Mouse (Mus musculus): ENCODE measurements around the gene Snorc.
"Not testable (repeated sequence)": the region's sequence is repeated elsewhere in the genome, so short reads cannot be mapped to it uniquely, and the experiment has no call there.

Snorc gene

GRCm38 (mm10) chr1:87469971-87470370, at the start of gene Snorc:
Gene Snorc (plus strand): TSS chr1:87470271.
- not testable (repeated sequence) for DNase-seq

- DNase-seq: no peak
Observed at GRCm38 (mm10) chr1:87435125-87435524, 34.9 kb upstream of the Snorc start.

GRCm38 (mm10) chr1:87436583-87436982, 33.5 kb upstream of the Snorc start:
- no peak for DNase-seq

- peak; percentile 63 to 79 for DNase-seq
Observed at GRCm38 (mm10) chr1:87447183-87448104, 22.6 kb upstream of the Snorc start.

- no peak for DNase-seq
Observed at GRCm38 (mm10) chr1:87449432-87449831, 20.6 kb upstream of the Snorc start.

GRCm38 (mm10) chr1:87456425-87456824, 13.6 kb upstream of the Snorc start:
- DNase-seq: no peak

- DNase-seq: no peak
Observed at GRCm38 (mm10) chr1:87458045-87458444, 12.0 kb upstream of the Snorc start.

- DNase-seq: not testable (repeated sequence)
Observed at GRCm38 (mm10) chr1:87459856-87460255, 10.2 kb upstream of the Snorc start.

GRCm38 (mm10) chr1:87467469-87467868, 2.6 kb upstream of the Snorc start:
- DNase-seq: no peak

- no peak for DNase-seq
Observed at GRCm38 (mm10) chr1:87468321-87468720, 1.8 kb upstream of the Snorc start.

- DNase-seq: no peak
Observed at GRCm38 (mm10) chr1:87471914-87472313, 1.8 kb downstream of the Snorc start.

- peak; percentile 18 to 46 for DNase-seq
Observed at GRCm38 (mm10) chr1:87472576-87472975, 2.5 kb downstream of the Snorc start.

- DNase-seq: peak in 1 of 2 experiments; percentile 17
Observed at GRCm38 (mm10) chr1:87475076-87475895, 5.2 kb downstream of the Snorc start.

- DNase-seq: peak; percentile 45 to 55
Observed at GRCm38 (mm10) chr1:87482546-87482945, 12.5 kb downstream of the Snorc start.

- DNase-seq: peak; percentile 88 to 94
Observed at GRCm38 (mm10) chr1:87486386-87486785, 16.3 kb downstream of the Snorc start.

GRCm38 (mm10) chr1:87492285-87492684, 22.2 kb downstream of the Snorc start:
- DNase-seq: no peak

- no peak for DNase-seq
Observed at GRCm38 (mm10) chr1:87493542-87493941, 23.5 kb downstream of the Snorc start.

GRCm38 (mm10) chr1:87505524-87505923, 35.5 kb downstream of the Snorc start:
- no peak for DNase-seq

- no peak for DNase-seq
Observed at GRCm38 (mm10) chr1:87507857-87508256, 37.8 kb downstream of the Snorc start.

GRCm38 (mm10) chr1:87508591-87509560, 38.8 kb downstream of the Snorc start:
- DNase-seq: peak in 1 of 2 experiments; percentile 10

- peak in 1 of 2 experiments; percentile 37 for DNase-seq
Observed at GRCm38 (mm10) chr1:87509561-87510165, 39.6 kb downstream of the Snorc start, which contains the start of gene Neu2. Gene Neu2 (plus strand): TSS chr1:87509889.
